ENCODE assay signal across 8 mouse cellular contexts in genomic region chr5:100428031-100428733, GRCm38 (mm10). TPM values are rescaled to one million over a fixed set of nuclear protein-coding genes. Genes with fewer than 3 reads are reported as not detected.
DNase-seq lines count a peak whose midpoint lies in the region; ATAC-seq and TF ChIP-seq lines count a peak whose summit lies in the region.

No protein-coding gene starts in this region.

- H3K4me1 ChIP-seq in kidney, embryonic 15.5 days, result peaks cover 62% of the 10 kb centered on the region
- peaks cover 32% of the 10 kb centered on the region for H3K4me1 ChIP-seq in heart, postnatal 0 days (ENCODE audit: control insufficient read depth, insufficient read depth)
- peaks cover 65% of the 10 kb centered on the region for H3K4me1 ChIP-seq in midbrain, embryonic 10.5 days

- H3K4me2 ChIP-seq in kidney, embryonic 15.5 days, result peak overlapping the region; percentile 81
- H3K4me2 ChIP-seq in heart, postnatal 0 days (ENCODE audit: low read depth, low read length), result peak overlapping the region; percentile 79

- TF ChIP-seq CTCF in heart, postnatal 0 days (IDR thresholded peaks at IDR 0.05; ENCODE audit: low read depth), result no peak

- H3K27ac ChIP-seq in kidney, embryonic 15.5 days, result peak overlapping the region; percentile 51; the same call in 1 of the 2 replicates
- H3K27ac ChIP-seq in heart, postnatal 0 days (ENCODE audit: low read depth), result peak overlapping the region; percentile 30; the same call in 1 of the 2 replicates
- H3K27ac ChIP-seq in midbrain, embryonic 10.5 days (replicated peaks), result peak overlapping the region; percentile 98

- no peaks in the 10 kb centered on the region for H3K9me3 ChIP-seq in kidney, embryonic 15.5 days (replicated peaks)
- no peaks in the 10 kb centered on the region for H3K9me3 ChIP-seq in heart, postnatal 0 days (replicated peaks; ENCODE audit: control insufficient read depth, low read length)
- no peaks in the 10 kb centered on the region for H3K9me3 ChIP-seq in midbrain, embryonic 10.5 days (replicated peaks)

- peak overlapping the region; percentile 90 for H3K9ac ChIP-seq in kidney, embryonic 15.5 days
- peak overlapping the region; percentile 66 for H3K9ac ChIP-seq in heart, postnatal 0 days (replicated peaks; ENCODE audit: low read depth, low read length)

- no peak for ATAC-seq in kidney, embryonic 15.5 days (replicated peaks; ENCODE audit: low FRiP score)
- no peak for ATAC-seq in heart, postnatal 0 days (ENCODE audit: insufficient read depth, low read depth)

- peak overlapping the region; percentile 66 for H3K4me3 ChIP-seq in kidney, embryonic 15.5 days (replicated peaks)
- peak overlapping the region; percentile 68 for H3K4me3 ChIP-seq in heart, postnatal 0 days (ENCODE audit: low read depth, low read length)
- H3K4me3 ChIP-seq in midbrain, embryonic 10.5 days, result peak overlapping the region; percentile 89

- no peak for TF ChIP-seq EP300 in heart, postnatal 0 days (IDR thresholded peaks at IDR 0.05; ENCODE audit: low read depth)

- 3% methylated on average over 5 of the region's 5 CpGs for WGBS in kidney, embryonic 15.5 days
- WGBS in heart, postnatal 0 days, result 4% methylated on average over 5 of the region's 5 CpGs
- WGBS in midbrain, embryonic 10.5 days, result 26% methylated on average over 5 of the region's 5 CpGs

- DNase-seq in kidney, postnatal 10 days, result no peak
- peak; percentile 44 for DNase-seq in adipocyte (ENCODE audit: low spot score)
- no peak for DNase-seq in heart, postnatal 0 days (ENCODE audit: low spot score)
- DNase-seq in midbrain, embryonic 10.5 days (ENCODE audit: low spot score), result no peak
- DNase-seq in gastrocnemius, postnatal 25 days, result no peak
- DNase-seq in adrenal gland, postnatal 14 days, result no peak
- no peak for DNase-seq in adrenal gland, postnatal 4 days (ENCODE audit: low spot score in 2 of 2)

- H3K36me3 ChIP-seq in kidney, embryonic 15.5 days, result peaks cover 51% of the 10 kb centered on the region
- H3K36me3 ChIP-seq in heart, postnatal 0 days (replicated peaks; ENCODE audit: control insufficient read depth, insufficient read depth, low read length), result peaks cover 37% of the 10 kb centered on the region
- H3K36me3 ChIP-seq in midbrain, embryonic 10.5 days, result peaks cover 50% of the 10 kb centered on the region

- no peaks in the 10 kb centered on the region for H3K27me3 ChIP-seq in kidney, embryonic 15.5 days
- H3K27me3 ChIP-seq in heart, postnatal 0 days (ENCODE audit: control insufficient read depth, insufficient read depth, low read length), result no peaks in the 10 kb centered on the region
- no peaks in the 10 kb centered on the region for H3K27me3 ChIP-seq in midbrain, embryonic 10.5 days (ENCODE audit: low read depth, poor library complexity, severe bottlenecking)

RNA-seq across cellular contexts. Expression of gene Sec31a, which starts 12.1 kb away (rescaled TPM):
- polyA plus RNA-seq in kidney, embryonic 15.5 days (2015; fragmentation: Nextera tagmentation; extraction: Ambion mirVana), result 158 and 174 TPM in 2 replicates
- total RNA-seq in heart, postnatal 0 days (2014; rRNA removed; ENCODE audit: low replicate concordance), result 246 and 258 TPM in 2 replicates
- polyA plus RNA-seq in heart, postnatal 0 days (2015; fragmentation: Nextera tagmentation; extraction: Ambion mirVana), result 101 and 102 TPM in 2 replicates
- 101 and 109 TPM in 2 replicates for polyA plus RNA-seq in midbrain, embryonic 10.5 days (2016; fragmentation: Nextera tagmentation; extraction: Ambion mirVana)
- total RNA-seq in gastrocnemius, postnatal 25 days (2021), result 10 to 100 TPM; 61.2 to 65.4 TPM
- 160 and 173 TPM in 2 replicates for total RNA-seq in adrenal gland, postnatal 14 days (2021)
- total RNA-seq in adrenal gland, postnatal 4 days (2021), result 100 to 1,000 TPM; 155 to 171 TPM

Comparison
In these comparisons a context has a peak if more than half of its experiments do, and no peak if none do; other contexts are left out.
1. H3K27ac ChIP-seq: peak in every context shown above with its lines; median percentile 98 in midbrain, embryonic 10.5 days; 51 in kidney, embryonic 15.5 days; 30 in heart, postnatal 0 days.